Mouse (Mus musculus): ENCODE data around the gene Susd1.

The Susd1 gene

GRCm38 (mm10) chr4:59322733-59323132, 115.7 kb downstream of the Susd1 start:
- DNase-seq (ENCODE audit: low spot score in 2 of 2): no peak

GRCm38 (mm10) chr4:59322056-59322455, 116.4 kb downstream of the Susd1 start:
- DNase-seq (ENCODE audit: low spot score in 2 of 2): no peak

- DNase-seq (ENCODE audit: low spot score in 2 of 2): no peak
Observed at GRCm38 (mm10) chr4:59321181-59322008, 117.0 kb downstream of the Susd1 start.

GRCm38 (mm10) chr4:59319136-59319941, 119.1 kb downstream of the Susd1 start:
- DNase-seq (ENCODE audit: low spot score in 2 of 2): no peak

GRCm38 (mm10) chr4:59318602-59319001, 119.8 kb downstream of the Susd1 start:
- no peak for DNase-seq (ENCODE audit: low spot score in 2 of 2)

GRCm38 (mm10) chr4:59315553-59316405, 122.7 kb downstream of the Susd1 start:
- no peak for DNase-seq (ENCODE audit: low spot score in 2 of 2)

GRCm38 (mm10) chr4:59314939-59315552, 123.4 kb downstream of the Susd1 start:
- DNase-seq (ENCODE audit: low spot score in 2 of 2): no peak

GRCm38 (mm10) chr4:59312945-59313344, 125.5 kb downstream of the Susd1 start:
- DNase-seq (ENCODE audit: low spot score in 2 of 2): peak in 1 of 2 experiments; percentile 49

- no peak for DNase-seq (ENCODE audit: low spot score in 2 of 2)
Observed at GRCm38 (mm10) chr4:59310590-59310989, 127.8 kb downstream of the Susd1 start.

GRCm38 (mm10) chr4:59307841-59308589, 130.4 kb downstream of the Susd1 start:
- DNase-seq (ENCODE audit: low spot score in 2 of 2): no peak

- no peak for DNase-seq (ENCODE audit: low spot score in 2 of 2)
Observed at GRCm38 (mm10) chr4:59302387-59302786, 136.0 kb downstream of the Susd1 start.

GRCm38 (mm10) chr4:59301025-59301815, 137.2 kb downstream of the Susd1 start:
- DNase-seq (ENCODE audit: low spot score in 2 of 2): no peak

GRCm38 (mm10) chr4:59298719-59299496, 139.5 kb downstream of the Susd1 start:
- DNase-seq (ENCODE audit: low spot score in 2 of 2): no peak

GRCm38 (mm10) chr4:59295127-59295526, 143.3 kb downstream of the Susd1 start:
- DNase-seq (ENCODE audit: low spot score in 2 of 2): no peak

GRCm38 (mm10) chr4:59294661-59295060, 143.8 kb downstream of the Susd1 start:
- DNase-seq (ENCODE audit: low spot score in 2 of 2): no peak

- DNase-seq (ENCODE audit: low spot score in 2 of 2): no peak
Observed at GRCm38 (mm10) chr4:59291914-59292718, 146.3 kb downstream of the Susd1 start.

- no peak for DNase-seq (ENCODE audit: low spot score in 2 of 2)
Observed at GRCm38 (mm10) chr4:59290972-59291576, 147.4 kb downstream of the Susd1 start.

- no peak for DNase-seq (ENCODE audit: low spot score in 2 of 2)
Observed at GRCm38 (mm10) chr4:59287103-59287502, 151.3 kb downstream of the Susd1 start.

All from right cerebral cortex, postnatal 10 days (tissue).